Mouse (Mus musculus) granulocyte monocyte progenitor cell, adult 5-6 weeks (primary cell): ENCODE results near the gene Sorbs2. TPM values are rescaled to one million over a fixed set of nuclear protein-coding genes. Genes with fewer than 3 reads are reported as not detected.

ENCODE experiments used
- ATAC-seq: replicated peaks from 2 replicates; pipeline ENCODE4 v1.8.0; 2016; ENCODE audit warnings: mild to moderate bottlenecking, moderate TSS enrichment, inconsistent platforms; ENCODE audit not compliant: poor library complexity, severe bottlenecking
- total RNA-seq, 2 experiments: library from RNA; stranded (forward) in 1 of 2; stranded (reverse) in 1 of 2; fragments of 200-712, 200-1000 nt in 1 of 2; fragments of >200 nt in 1 of 2; fragmentation: Nextera tagmentation in 1 of 2; gene quantifications; 2 replicates each; pipeline ENCODE4 v1.2.3; 2014 to 2017

Gene Sorbs2
- total RNA-seq, 2 experiments from 2014 or later = not detected

- no peak for ATAC-seq
Observed at GRCm38 (mm10) chr8:45615551-45615950, 108.0 kb downstream of the Sorbs2 start.

- no peak for ATAC-seq
Observed at GRCm38 (mm10) chr8:45621576-45622178, 114.1 kb downstream of the Sorbs2 start.

DNA sequence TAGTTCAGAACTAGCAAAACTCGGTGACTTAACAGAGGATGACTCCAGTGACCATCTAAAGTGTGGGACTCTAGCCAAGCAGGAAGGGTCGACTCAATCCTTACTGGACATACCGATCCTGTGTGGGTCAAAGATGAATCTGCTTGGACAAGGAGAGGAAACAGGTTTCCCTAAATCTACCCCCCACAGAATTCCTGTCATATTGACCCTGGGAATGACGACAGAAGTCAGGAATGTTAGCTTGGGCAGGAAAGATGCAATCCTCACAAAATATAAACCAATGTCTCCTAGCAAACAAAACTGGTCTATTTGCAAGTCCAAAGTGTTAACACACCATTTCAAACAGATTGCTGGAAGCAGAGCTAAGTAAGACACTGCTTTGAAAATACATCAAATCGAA, 118.8 kb downstream of the Sorbs2 start:
- ATAC-seq = no peak

DNA sequence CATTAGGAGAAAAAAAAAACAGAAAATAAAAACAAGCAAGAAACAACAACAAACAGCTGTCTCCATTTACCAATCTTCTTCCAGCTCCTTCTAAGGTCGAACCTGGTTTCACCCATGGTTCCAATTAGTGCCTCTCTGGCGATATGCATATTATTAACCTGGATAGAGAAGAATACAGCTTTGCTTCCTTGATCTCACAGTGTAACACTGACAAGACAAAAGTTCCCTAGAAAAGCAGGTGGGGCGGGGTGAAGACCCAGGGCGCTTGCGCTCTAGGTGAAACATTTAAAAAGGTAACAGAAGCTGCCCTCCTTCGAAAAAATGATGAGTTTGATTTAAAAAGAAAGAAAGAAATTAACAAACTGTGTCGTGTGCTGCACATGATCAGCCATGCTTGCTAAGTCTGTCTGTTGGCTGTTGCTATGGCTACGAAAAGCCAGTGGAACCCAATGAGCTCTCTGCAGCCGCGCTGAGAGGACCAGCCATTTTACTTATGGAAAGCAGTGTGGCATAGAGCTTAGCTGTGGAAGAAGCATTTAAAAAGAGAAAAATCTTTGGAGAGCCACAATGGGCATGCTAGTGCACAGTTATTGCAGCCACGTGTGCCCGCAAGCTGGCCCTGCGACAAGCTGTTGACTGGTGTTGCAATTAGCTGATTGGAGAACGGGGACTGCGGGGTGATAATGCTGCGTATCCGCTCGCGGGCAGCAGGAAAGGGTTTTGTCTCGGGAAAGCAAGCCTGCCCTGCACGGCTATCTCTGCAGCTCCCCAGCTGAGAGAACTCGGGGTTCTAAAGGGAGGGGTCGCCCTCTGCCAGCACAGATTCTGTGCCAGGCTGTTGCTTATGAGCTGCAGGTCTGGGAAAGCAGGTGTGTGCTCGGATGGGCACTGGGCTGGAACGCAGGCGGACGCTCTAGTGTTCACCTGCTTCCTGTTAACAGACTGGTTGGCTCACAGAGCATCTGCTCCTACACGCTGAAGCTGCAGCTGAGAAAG, 120.0 kb downstream of the Sorbs2 start:
- peak; percentile 61; the same call in 1 of the 2 replicates for ATAC-seq

- no peak for ATAC-seq
Observed at GRCm38 (mm10) chr8:45628421-45629065, 121.0 kb downstream of the Sorbs2 start.

DNA sequence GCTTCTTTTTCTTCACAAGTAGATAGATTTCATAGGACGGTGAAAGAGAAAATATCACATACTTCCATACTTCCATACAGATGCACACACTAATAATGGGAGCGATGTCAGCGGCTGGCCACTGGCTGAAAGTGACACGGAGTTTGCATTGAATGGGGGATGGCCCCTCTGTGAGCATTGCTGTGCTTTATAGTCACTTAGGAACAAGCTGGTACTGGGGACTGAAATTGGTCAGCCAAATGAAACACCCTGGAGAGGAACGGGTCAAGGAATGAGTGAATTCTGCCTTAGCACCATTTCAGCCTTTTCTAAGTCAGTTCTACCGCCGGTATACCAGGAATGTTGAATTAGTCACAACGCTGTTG, 121.5 kb downstream of the Sorbs2 start:
- ATAC-seq = no peak

- no peak for ATAC-seq
Observed at GRCm38 (mm10) chr8:45631023-45631422, 123.4 kb downstream of the Sorbs2 start.

- ATAC-seq = no peak
Observed at GRCm38 (mm10) chr8:45635155-45635554, 127.6 kb downstream of the Sorbs2 start.

DNA sequence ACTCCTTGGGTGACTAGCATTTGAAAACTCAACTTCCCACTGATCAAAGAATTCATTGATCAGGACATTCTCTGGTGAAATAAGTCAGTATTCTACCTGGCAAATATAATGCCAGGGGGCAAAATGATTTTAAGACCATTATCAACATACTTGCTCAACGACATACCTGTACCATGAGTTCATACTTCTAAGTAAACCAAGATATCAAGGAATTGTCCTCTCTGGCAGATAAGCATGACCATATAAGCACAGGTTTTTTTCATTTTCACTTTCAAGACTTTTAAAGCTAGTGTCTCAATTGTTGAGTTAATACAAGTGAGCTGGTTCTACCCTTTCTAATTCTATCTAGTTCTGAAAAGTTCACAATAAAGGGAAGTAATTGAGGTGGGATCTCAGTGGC, 130.2 kb downstream of the Sorbs2 start:
- no peak for ATAC-seq

GRCm38 (mm10) chr8:45639444-45639843, 131.9 kb downstream of the Sorbs2 start:
- ATAC-seq = no peak

DNA sequence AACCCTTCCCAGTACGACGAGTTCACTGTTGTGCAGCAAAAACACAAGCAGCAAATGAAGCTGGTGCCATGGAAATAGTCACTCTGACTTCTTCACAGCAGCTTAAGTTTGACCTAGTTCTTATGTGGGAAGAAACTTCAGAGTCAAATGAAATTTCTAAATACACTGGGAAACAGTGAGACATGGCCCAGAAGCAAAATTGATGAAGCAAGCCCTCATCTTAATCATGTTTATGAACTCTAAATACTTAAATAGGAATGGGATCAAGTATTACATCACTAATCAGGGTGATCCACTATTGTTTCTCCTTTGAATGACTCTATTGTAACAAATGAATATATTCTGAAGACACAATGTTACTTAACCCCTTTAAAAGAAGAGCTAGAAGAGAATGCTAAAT, 137.1 kb downstream of the Sorbs2 start:
- ATAC-seq = no peak

GRCm38 (mm10) chr8:45649063-45649462, 141.5 kb downstream of the Sorbs2 start:
- ATAC-seq = no peak

GRCm38 (mm10) chr8:45649966-45650365, 142.4 kb downstream of the Sorbs2 start:
- no peak for ATAC-seq

- ATAC-seq = no peak
Observed at GRCm38 (mm10) chr8:45658021-45658420, 150.4 kb downstream of the Sorbs2 start.

DNA sequence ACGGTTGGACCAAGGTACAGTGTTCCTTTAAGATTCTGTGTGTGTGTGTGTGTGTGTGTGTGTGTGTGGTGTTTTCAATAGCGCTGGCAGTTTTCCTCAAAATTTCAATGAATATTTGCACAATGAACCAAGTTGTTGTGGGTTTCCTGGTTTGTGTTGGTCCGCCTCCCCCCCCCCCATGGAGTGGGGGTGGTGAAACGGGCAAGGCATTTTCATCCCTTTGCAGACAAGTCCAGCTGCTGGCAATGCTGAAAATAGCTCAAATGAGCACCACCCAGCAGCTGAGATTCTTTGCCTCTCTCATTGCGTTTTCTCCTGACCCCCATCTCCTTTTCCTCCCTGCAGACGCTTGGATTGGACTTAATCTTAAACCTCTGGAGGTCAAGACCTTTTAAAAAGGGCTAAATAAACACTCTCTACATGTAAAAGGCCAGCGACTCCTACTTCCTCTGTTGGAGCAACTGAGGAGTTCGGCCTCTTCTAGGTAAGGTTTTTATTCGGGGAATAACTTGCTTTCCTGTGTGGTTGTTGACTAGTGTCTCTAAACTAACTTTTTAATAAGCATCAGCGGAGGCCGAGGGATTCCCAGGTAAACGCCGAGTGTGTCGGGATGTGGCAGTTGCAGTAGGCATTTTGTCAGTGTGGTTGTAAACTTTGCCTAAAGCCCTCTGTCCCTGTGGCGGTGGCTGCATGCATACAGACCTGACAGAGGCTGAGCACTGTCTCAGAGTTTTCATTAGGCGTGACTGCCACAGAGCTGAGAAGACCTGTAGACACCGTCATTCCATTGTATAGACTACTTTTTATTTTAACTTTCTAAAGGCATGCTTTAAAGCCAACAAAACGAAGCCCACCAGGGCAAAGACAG, 151.1 kb downstream of the Sorbs2 start:
- no peak for ATAC-seq

DNA sequence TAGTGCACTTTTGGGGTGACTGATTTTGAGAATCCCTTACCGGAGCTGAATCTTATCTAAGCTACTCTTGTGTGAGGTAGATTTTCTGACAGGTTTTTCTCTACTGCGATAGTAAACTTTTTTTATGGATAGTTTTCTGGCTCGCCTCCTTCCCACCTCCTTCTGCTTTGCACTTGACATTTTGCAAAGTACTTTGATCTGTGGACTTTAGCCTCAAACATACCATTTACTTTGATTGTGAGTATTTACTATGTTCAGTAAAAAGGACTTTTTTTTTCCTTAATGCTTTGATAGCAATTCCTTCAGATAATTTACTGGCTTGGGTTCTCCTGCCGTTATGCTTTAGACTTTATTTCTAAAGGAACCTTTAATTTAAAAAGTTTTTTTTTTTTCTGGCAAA, 151.9 kb downstream of the Sorbs2 start:
- ATAC-seq = no peak

DNA sequence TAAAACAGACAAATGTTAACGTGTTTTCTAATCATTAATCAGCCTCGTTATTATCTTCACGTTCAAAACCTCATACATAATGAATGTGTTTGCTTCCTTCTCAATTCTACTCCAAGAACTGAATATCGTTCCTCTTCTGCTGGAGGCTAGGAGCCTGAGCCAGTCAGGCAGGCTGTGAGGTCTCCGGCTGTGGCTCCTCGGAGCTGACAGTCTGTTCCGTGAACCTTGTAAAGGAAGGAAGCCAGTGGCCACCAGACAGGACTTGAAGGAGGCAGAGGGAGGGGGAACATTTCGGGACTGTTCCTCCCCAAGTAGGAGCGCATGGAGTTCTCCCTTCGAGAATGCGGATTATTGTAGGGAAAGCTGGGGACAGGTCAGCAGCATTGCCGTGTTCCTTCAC, 153.0 kb downstream of the Sorbs2 start:
- no peak for ATAC-seq

DNA sequence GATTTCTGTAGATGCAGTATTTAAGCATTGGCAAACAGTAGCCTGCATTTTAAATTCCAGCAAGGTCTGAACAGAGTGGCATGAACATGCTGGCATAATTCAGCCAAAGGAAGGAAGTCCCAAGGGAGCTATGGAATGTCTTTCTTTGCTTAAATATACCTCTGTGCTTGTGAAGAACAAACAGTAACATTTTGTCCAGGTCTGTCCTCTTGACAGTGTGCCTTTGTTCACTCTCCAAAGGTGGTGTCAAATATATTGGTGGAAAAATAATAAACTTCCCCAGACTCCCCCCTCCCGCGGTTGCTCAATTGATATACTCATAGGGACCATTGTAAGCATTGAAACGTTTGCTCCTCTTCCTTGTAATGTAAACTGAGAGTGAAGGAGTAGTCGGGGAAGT, 154.0 kb downstream of the Sorbs2 start:
- no peak for ATAC-seq

- no peak for ATAC-seq
Observed at GRCm38 (mm10) chr8:45666221-45666620, 158.6 kb downstream of the Sorbs2 start.

DNA sequence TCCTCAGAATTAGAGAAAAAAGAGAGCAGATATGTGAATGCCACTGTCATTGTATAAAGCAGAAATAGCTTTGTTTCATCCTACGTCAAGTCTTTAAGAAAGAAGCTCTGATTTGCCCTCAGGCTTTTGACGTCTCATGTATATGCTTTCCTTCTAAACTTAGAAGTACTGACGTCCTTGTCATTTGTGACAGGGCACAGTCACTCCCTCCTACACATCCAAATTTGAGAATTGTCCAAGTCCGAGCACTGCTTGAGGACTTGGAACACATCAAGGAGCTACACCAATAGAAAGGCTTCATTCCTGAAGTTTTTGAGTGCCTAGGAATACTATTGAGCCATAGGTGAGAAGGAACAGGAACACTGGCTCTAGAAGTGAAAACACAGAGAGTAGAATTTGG, 165.6 kb downstream of the Sorbs2 start:
- no peak for ATAC-seq
